Mouse (Mus musculus): ENCODE measurements around the gene Smarca2.

GRCm38 (mm10) chr19:26569461-26569860 is 35.4 kb upstream of the Smarca2 start:
- TF ChIP-seq USF1 (IDR thresholded peaks at IDR 0.05; ENCODE audit: low read depth), result no peak
- TF ChIP-seq MYOG (IDR thresholded peaks at IDR 0.05; ENCODE audit: control insufficient read depth, extremely low read depth, insufficient read length), result no peak
- no peak for TF ChIP-seq CTCF (IDR thresholded peaks at IDR 0.05; ENCODE audit: control insufficient read depth, insufficient read depth, insufficient read length)
- no peak for TF ChIP-seq CEBPB (IDR thresholded peaks at IDR 0.05; ENCODE audit: low read depth)
